24 mouse cellular contexts compared by ENCODE assay signal in the genomic region with DNA sequence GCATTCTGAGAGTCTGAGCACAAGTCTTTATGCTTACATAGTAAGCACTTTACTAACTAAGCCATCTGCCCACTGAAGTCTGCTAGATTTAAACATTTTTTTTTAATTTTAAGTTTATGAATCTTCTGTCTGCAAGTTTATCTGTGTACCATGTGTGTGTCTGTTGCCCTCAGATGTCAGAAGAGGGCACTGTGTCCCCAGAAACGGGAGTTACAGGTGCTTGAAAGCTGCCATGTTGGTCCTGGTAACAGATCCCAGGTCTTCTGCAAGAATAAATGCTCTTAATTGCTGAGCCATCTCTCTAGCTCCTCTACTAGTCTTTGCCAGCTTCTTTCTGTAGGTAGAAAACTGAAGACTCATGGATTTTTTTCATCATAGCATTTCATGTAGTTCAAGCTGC. TPM values are rescaled to one million over a fixed set of nuclear protein-coding genes. Genes with fewer than 3 reads are reported as not detected.
DNase-seq lines count a peak whose midpoint lies in the region; ATAC-seq and TF ChIP-seq lines count a peak whose summit lies in the region.
"Had no signal": no experiment of that assay in that cellular context is flagged by ENCODE, and none has a peak within 500 bp of the region (broad histone marks: within the 10 kb centered on the region; RNA-seq: fewer than 3 reads in every experiment).

No protein-coding gene starts in this region.

- H3K27me3 ChIP-seq in E14TG2a.4 (ENCODE audit: insufficient read depth, low read length), result no peaks in the 10 kb centered on the region
- H3K27me3 ChIP-seq in kidney, embryonic 14.5 days (ENCODE audit: control insufficient read depth, insufficient read depth, low read length), result no peaks in the 10 kb centered on the region
- H3K27me3 ChIP-seq: heart, embryonic 15.5 days; limb, embryonic 15.5 days; midbrain, embryonic 15.5 days; neural tube, embryonic 15.5 days had no signal

- H3K27ac ChIP-seq in layer of hippocampus, adult 2 months, result no peak overlapping the region
- no peak overlapping the region for H3K27ac ChIP-seq in kidney, embryonic 14.5 days (ENCODE audit: low read depth, low read length)
- H3K27ac ChIP-seq: forebrain, embryonic 10.5 days; heart, embryonic 15.5 days; hindbrain, embryonic 14.5 days; limb, embryonic 15.5 days; midbrain, embryonic 15.5 days; neural tube, embryonic 15.5 days had no signal

- no peak overlapping the region for H3K4me3 ChIP-seq in layer of hippocampus, adult 2 months
- no peak overlapping the region for H3K4me3 ChIP-seq in E14TG2a.4 (replicated peaks; ENCODE audit: low read length)
- no peak overlapping the region for H3K4me3 ChIP-seq in kidney, embryonic 14.5 days (ENCODE audit: low read length)
- H3K4me3 ChIP-seq: forebrain, embryonic 10.5 days; heart, embryonic 15.5 days; limb, embryonic 15.5 days; midbrain, embryonic 15.5 days; myocyte; neural tube, embryonic 15.5 days had no signal

- H3K4me1 ChIP-seq in E14TG2a.4 (replicated peaks; ENCODE audit: low read depth, low read length), result peaks cover 16% of the 10 kb centered on the region
- peaks cover 8% of the 10 kb centered on the region; the same call in 1 of the 2 replicates for H3K4me1 ChIP-seq in kidney, embryonic 14.5 days (ENCODE audit: control insufficient read depth, insufficient read depth, low read length)

- H3K9ac ChIP-seq in kidney, embryonic 14.5 days (ENCODE audit: low read depth, low read length), result no peak overlapping the region
- H3K9ac ChIP-seq: heart, embryonic 15.5 days; hindbrain, embryonic 14.5 days; limb, embryonic 15.5 days; midbrain, embryonic 15.5 days; neural tube, embryonic 15.5 days had no signal

- no peak overlapping the region for H3K4me2 ChIP-seq in kidney, embryonic 14.5 days (replicated peaks; ENCODE audit: low read depth, low read length)
- H3K4me2 ChIP-seq: heart, embryonic 15.5 days; hindbrain, embryonic 14.5 days; limb, embryonic 15.5 days; midbrain, embryonic 15.5 days; neural tube, embryonic 15.5 days had no signal

- DNase-seq in layer of hippocampus, adult 2 months (ENCODE audit: low spot score in 2 of 2), result no peak
- DNase-seq in layer of hippocampus, postnatal 36 days, result no peak
- peak; percentile 65 for DNase-seq in R1 (ENCODE audit: low read depth, low spot score)
- DNase-seq in kidney, adult 8-10 months, result no peak
- no peak for DNase-seq in spleen, postnatal 14 days (ENCODE audit: low spot score in 2 of 2)
- DNase-seq: adrenal gland, adult 2 months; cerebellum, adult 11 months; cerebellum, postnatal 10 days; gastrocnemius, postnatal 36 days; heart, postnatal 36 days; left cerebral cortex, postnatal 4 days; lung, postnatal 4 days had no signal

- WGBS in kidney, embryonic 14.5 days, result 53% methylated on average over 1 of the region's 1 CpGs

- peak; percentile 20; the same call in 1 of the 2 replicates for TF ChIP-seq CTCF in layer of hippocampus, adult 2 months (conservative IDR thresholded peaks at IDR 0.05)
- peak; percentile 31 for TF ChIP-seq CTCF in E14TG2a.4 (conservative IDR thresholded peaks at IDR 0.05; ENCODE audit: low read length)

- peaks cover 29% of the 10 kb centered on the region for H3K9me3 ChIP-seq in E14TG2a.4 (ENCODE audit: low read length)
- H3K9me3 ChIP-seq in kidney, embryonic 14.5 days (ENCODE audit: control insufficient read depth, low read length), result no peaks in the 10 kb centered on the region
- H3K9me3 ChIP-seq: forebrain, embryonic 10.5 days; heart, embryonic 15.5 days; limb, embryonic 15.5 days; midbrain, embryonic 15.5 days; neural tube, embryonic 15.5 days had no signal

- no peak for ATAC-seq in kidney, embryonic 14.5 days (ENCODE audit: low FRiP score, low TSS enrichment)
- ATAC-seq: forebrain, embryonic 16.5 days; intestine, embryonic 16.5 days; midbrain, embryonic 15.5 days had no signal

- H3K36me3 ChIP-seq in E14TG2a.4 (ENCODE audit: insufficient read depth, low read length), result peaks cover 8% of the 10 kb centered on the region; the same call in 1 of the 2 replicates
- no peaks in the 10 kb centered on the region for H3K36me3 ChIP-seq in kidney, embryonic 14.5 days (ENCODE audit: control insufficient read depth, insufficient read depth, low read length)
- H3K36me3 ChIP-seq: forebrain, embryonic 10.5 days; heart, embryonic 15.5 days; limb, embryonic 15.5 days; midbrain, embryonic 15.5 days; neural tube, embryonic 15.5 days had no signal

RNA-seq across cellular contexts. Expression of gene Zmym6, which starts 2.3 kb away (rescaled TPM):
- total RNA-seq in layer of hippocampus, adult 2 months (2021), result 10 to 100 TPM; 34.9 to 41.7 TPM
- total RNA-seq in layer of hippocampus, postnatal 36 days (2021), result 10 to 100 TPM; 45.2 to 51.2 TPM
- polyA plus RNA-seq in kidney, embryonic 14.5 days (2014; fragmentation: Nextera tagmentation; extraction: Ambion mirVana), result 14.4 and 20.4 TPM in 2 replicates
- polyA plus RNA-seq: C2C12, myocyte had no signal

RNA-seq across cellular contexts. Expression of gene Zmym1, which starts 14.0 kb away (rescaled TPM):
- total RNA-seq in layer of hippocampus, adult 2 months (2021), result 10 to 100 TPM; 12.9 to 14.3 TPM
- total RNA-seq in layer of hippocampus, postnatal 36 days (2021), result 10 to 100 TPM; 13.6 to 14.1 TPM
- 15.6 and 26.5 TPM in 2 replicates for polyA plus RNA-seq in kidney, embryonic 14.5 days (2014; fragmentation: Nextera tagmentation; extraction: Ambion mirVana)

RNA-seq across cellular contexts. Expression of gene Tmem35b, which starts 48.6 kb away (rescaled TPM):
- 1 to 10 TPM; 5.5 to 5.8 TPM for total RNA-seq in layer of hippocampus, adult 2 months (2021)
- total RNA-seq in layer of hippocampus, postnatal 36 days (2021), result 1 to 10 TPM; 4.6 to 4.9 TPM
- 22.1 and 25.4 TPM in 2 replicates for polyA plus RNA-seq in kidney, embryonic 14.5 days (2014; fragmentation: Nextera tagmentation; extraction: Ambion mirVana)

RNA-seq across cellular contexts. Expression of gene Sfpq, which starts 53.8 kb away (rescaled TPM):
- 100 to 1,000 TPM; 279 to 306 TPM for total RNA-seq in layer of hippocampus, adult 2 months (2021)
- total RNA-seq in layer of hippocampus, postnatal 36 days (2021), result 100 to 1,000 TPM; 265 to 324 TPM
- polyA plus RNA-seq in kidney, embryonic 14.5 days (2014; fragmentation: Nextera tagmentation; extraction: Ambion mirVana), result 152 and 179 TPM in 2 replicates
